Mouse (Mus musculus): ENCODE measurements around the gene Spats2l. TPM values are rescaled to one million over a fixed set of nuclear protein-coding genes. Genes with fewer than 3 reads are reported as not detected.

Gene Spats2l
- polyA plus RNA-seq, 1 experiment: 7.4 TPM

GRCm38 (mm10) chr1:57942215-57942614 is 168.3 kb downstream of the Spats2l start:
- H3K4me3 ChIP-seq (replicated peaks; ENCODE audit: extremely low read depth, low read depth, low read length): no peak overlapping the region
- no peak for DNase-seq
- 88% methylated on average over 6 of the region's 6 CpGs for WGBS
- H3K4me1 ChIP-seq (ENCODE audit: control insufficient read depth, insufficient read depth, low read length): peaks cover 1% of the 10 kb centered on the region; the same call in 1 of the 2 replicates
- no peak for TF ChIP-seq POLR2A (IDR thresholded peaks at IDR 0.05; ENCODE audit: borderline replicate concordance, extremely low read depth, low read depth, low read length)
- TF ChIP-seq CTCF (IDR thresholded peaks at IDR 0.05; ENCODE audit: insufficient read depth, low read length): no peak

- 27% methylated on average over 2 of the region's 2 CpGs for WGBS
- Histone ChIP-seq H3K4me3 (replicated peaks; ENCODE audit: extremely low read depth, low read depth, low read length) (no peak overlapping the region), H3K4me1 (ENCODE audit: control insufficient read depth, insufficient read depth, low read length) (peaks cover 4% of the 10 kb centered on the region; the same call in 1 of the 2 replicates)
- TF ChIP-seq POLR2A (IDR thresholded peaks at IDR 0.05; ENCODE audit: borderline replicate concordance, extremely low read depth, low read depth, low read length) (no peak), CTCF (IDR thresholded peaks at IDR 0.05; ENCODE audit: insufficient read depth, low read length) (no peak)
- DNase-seq: no peak
Measured at GRCm38 (mm10) chr1:57947552-57948347, 173.8 kb downstream of the Spats2l start.

- WGBS: 5% methylated on average over 1 of the region's 1 CpGs
- TF ChIP-seq CTCF (IDR thresholded peaks at IDR 0.05; ENCODE audit: insufficient read depth, low read length): peak; percentile 33
- TF ChIP-seq POLR2A (IDR thresholded peaks at IDR 0.05; ENCODE audit: borderline replicate concordance, extremely low read depth, low read depth, low read length): no peak
- DNase-seq: no peak
- no peak overlapping the region for H3K4me3 ChIP-seq (replicated peaks; ENCODE audit: extremely low read depth, low read depth, low read length)
- peaks cover 4% of the 10 kb centered on the region; the same call in 1 of the 2 replicates for H3K4me1 ChIP-seq (ENCODE audit: control insufficient read depth, insufficient read depth, low read length)
Measured at GRCm38 (mm10) chr1:57949195-57949594, 175.2 kb downstream of the Spats2l start.

- no peak for DNase-seq
- no peak for TF ChIP-seq POLR2A (IDR thresholded peaks at IDR 0.05; ENCODE audit: borderline replicate concordance, extremely low read depth, low read depth, low read length)
- no peak for TF ChIP-seq CTCF (IDR thresholded peaks at IDR 0.05; ENCODE audit: insufficient read depth, low read length)
- 85% methylated on average over 5 of the region's 5 CpGs for WGBS
- Histone ChIP-seq H3K4me3 (replicated peaks; ENCODE audit: extremely low read depth, low read depth, low read length) (no peak overlapping the region), H3K4me1 (ENCODE audit: control insufficient read depth, insufficient read depth, low read length) (peaks cover 4% of the 10 kb centered on the region; the same call in 1 of the 2 replicates)
Measured at GRCm38 (mm10) chr1:57949716-57950115, 175.8 kb downstream of the Spats2l start.

DNA sequence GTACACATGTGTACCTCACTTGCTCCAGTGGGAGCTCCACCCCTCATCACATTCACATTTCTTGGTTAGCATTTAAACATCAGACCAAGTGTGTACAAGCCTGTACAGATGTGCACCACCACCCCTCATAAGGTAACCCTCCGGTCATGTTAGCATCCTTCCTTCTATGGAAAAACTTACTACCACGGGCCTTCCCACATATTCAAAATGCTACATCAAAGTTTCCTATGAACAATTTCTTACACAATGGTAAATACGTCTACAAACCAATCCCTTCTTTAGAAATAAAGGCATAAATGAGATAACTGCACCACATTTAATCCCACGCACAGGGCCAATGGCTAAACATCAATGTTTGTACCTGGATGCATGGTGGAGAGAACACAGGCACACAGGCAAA is 178.5 kb downstream of the Spats2l start:
- TF ChIP-seq POLR2A (IDR thresholded peaks at IDR 0.05; ENCODE audit: borderline replicate concordance, extremely low read depth, low read depth, low read length) (no peak), CTCF (IDR thresholded peaks at IDR 0.05; ENCODE audit: insufficient read depth, low read length) (no peak)
- no peak overlapping the region for H3K4me3 ChIP-seq (replicated peaks; ENCODE audit: extremely low read depth, low read depth, low read length)
- no peaks in the 10 kb centered on the region; the same call in 1 of the 2 replicates for H3K4me1 ChIP-seq (ENCODE audit: control insufficient read depth, insufficient read depth, low read length)
- DNase-seq: no peak
- 93% methylated on average over 4 of the region's 4 CpGs for WGBS

GRCm38 (mm10) chr1:57953586-57954375 is 179.8 kb downstream of the Spats2l start:
- no peak for TF ChIP-seq CTCF (IDR thresholded peaks at IDR 0.05; ENCODE audit: insufficient read depth, low read length)
- no peak for TF ChIP-seq POLR2A (IDR thresholded peaks at IDR 0.05; ENCODE audit: borderline replicate concordance, extremely low read depth, low read depth, low read length)
- 81% methylated on average over 16 of the region's 16 CpGs for WGBS
- Histone ChIP-seq H3K4me3 (replicated peaks; ENCODE audit: extremely low read depth, low read depth, low read length) (no peak overlapping the region), H3K4me1 (ENCODE audit: control insufficient read depth, insufficient read depth, low read length) (no peaks in the 10 kb centered on the region)
- no peak for DNase-seq

- Histone ChIP-seq H3K4me1 (ENCODE audit: control insufficient read depth, insufficient read depth, low read length) (no peaks in the 10 kb centered on the region), H3K4me3 (replicated peaks; ENCODE audit: extremely low read depth, low read depth, low read length) (no peak overlapping the region)
- WGBS: 65% methylated on average over 5 of the region's 5 CpGs
- TF ChIP-seq POLR2A (IDR thresholded peaks at IDR 0.05; ENCODE audit: borderline replicate concordance, extremely low read depth, low read depth, low read length) (no peak), CTCF (IDR thresholded peaks at IDR 0.05; ENCODE audit: insufficient read depth, low read length) (no peak)
- no peak for DNase-seq
Measured at GRCm38 (mm10) chr1:57954376-57954765, 180.4 kb downstream of the Spats2l start.

GRCm38 (mm10) chr1:57955774-57956173 is 181.8 kb downstream of the Spats2l start:
- Histone ChIP-seq H3K4me3 (replicated peaks; ENCODE audit: extremely low read depth, low read depth, low read length) (no peak overlapping the region), H3K4me1 (ENCODE audit: control insufficient read depth, insufficient read depth, low read length) (no peaks in the 10 kb centered on the region)
- WGBS: 92% methylated on average over 1 of the region's 1 CpGs
- no peak for TF ChIP-seq POLR2A (IDR thresholded peaks at IDR 0.05; ENCODE audit: borderline replicate concordance, extremely low read depth, low read depth, low read length)
- TF ChIP-seq CTCF (IDR thresholded peaks at IDR 0.05; ENCODE audit: insufficient read depth, low read length): no peak
- no peak for DNase-seq

All from lung, adult 2 months (tissue).